In genomic region chr6:30486504-30486903, GRCm38 (mm10) we compare ENCODE assay signal across 20 mouse cellular contexts. TPM values are rescaled to one million over a fixed set of nuclear protein-coding genes. Genes with fewer than 3 reads are reported as not detected.
"Had no signal": no experiment of that assay in that cellular context is flagged by ENCODE, and none has a peak within 500 bp of the region (broad histone marks: within the 10 kb centered on the region; RNA-seq: fewer than 3 reads in every experiment).

No protein-coding gene starts in this region.

- H3K9me3 ChIP-seq: neural tube, embryonic 12.5 days; neural tube, embryonic 13.5 days; neural tube, embryonic 15.5 days had no signal

- H3K9ac ChIP-seq: neural tube, embryonic 12.5 days; neural tube, embryonic 13.5 days; neural tube, embryonic 15.5 days had no signal

- H3K27ac ChIP-seq: neural tube, embryonic 12.5 days; neural tube, embryonic 13.5 days; neural tube, embryonic 15.5 days had no signal

- H3K4me1 ChIP-seq: neural tube, embryonic 12.5 days; neural tube, embryonic 13.5 days; neural tube, embryonic 15.5 days had no signal

- DNase-seq: retina, postnatal 1 day; right cerebral cortex, adult 18-20 months; right cerebral cortex, postnatal 14 days; right cerebral cortex, postnatal 25 days; right cerebral cortex, postnatal 4 days; spleen, adult 18-20 months; thymus, adult 18-20 months; thymus, adult 2 months; thymus, postnatal 14 days; thymus, postnatal 25 days; thymus, postnatal 36 days; thymus, postnatal 4 days had no signal

- H3K4me2 ChIP-seq: neural tube, embryonic 12.5 days; neural tube, embryonic 13.5 days; neural tube, embryonic 15.5 days had no signal

- H3K27me3 ChIP-seq: neural tube, embryonic 12.5 days; neural tube, embryonic 13.5 days; neural tube, embryonic 15.5 days had no signal

- H3K4me3 ChIP-seq: neural tube, embryonic 12.5 days; neural tube, embryonic 13.5 days; neural tube, embryonic 15.5 days had no signal

RNA-seq across cellular contexts. Expression of gene Ssmem1, which starts 23.1 kb away (rescaled TPM):
- total RNA-seq: neutrophil, adult 5-6 weeks had no signal
- polyA plus RNA-seq: neural tube, embryonic 13.5 days; neural tube, embryonic 15.5 days; small intestine, adult 2 months; spleen, adult 2 months; stomach, embryonic 14.5 days; stomach, embryonic 16.5 days; thymus, adult 2 months had no signal

RNA-seq across cellular contexts. Expression of gene Cpa2, which starts 54.9 kb away (rescaled TPM):
- total RNA-seq: neutrophil, adult 5-6 weeks had no signal
- polyA plus RNA-seq: thymus, adult 2 months had no signal
